Mouse (Mus musculus): ENCODE data around the gene Gm20388.

The Gm20388 gene

GRCm38 (mm10) chr8:120216855-120217830, 306.5 kb downstream of the Gm20388 start:
- peak; percentile 75 for DNase-seq (ENCODE audit: extremely low read depth, insufficient read length, low spot score)

- no peak for DNase-seq (ENCODE audit: extremely low read depth, insufficient read length, low spot score)
Measured at GRCm38 (mm10) chr8:120222548-120222947, 311.9 kb downstream of the Gm20388 start.

GRCm38 (mm10) chr8:120224521-120225420, 314.1 kb downstream of the Gm20388 start:
- DNase-seq (ENCODE audit: extremely low read depth, insufficient read length, low spot score) = peak; percentile 41

GRCm38 (mm10) chr8:120225421-120226151, 314.9 kb downstream of the Gm20388 start:
- DNase-seq (ENCODE audit: extremely low read depth, insufficient read length, low spot score) = peak; percentile 55

GRCm38 (mm10) chr8:120226700-120227577, 316.3 kb downstream of the Gm20388 start:
- no peak for DNase-seq (ENCODE audit: extremely low read depth, insufficient read length, low spot score)

GRCm38 (mm10) chr8:120227578-120227876, 316.9 kb downstream of the Gm20388 start:
- no peak for DNase-seq (ENCODE audit: extremely low read depth, insufficient read length, low spot score)

- DNase-seq (ENCODE audit: extremely low read depth, insufficient read length, low spot score) = no peak
Measured at GRCm38 (mm10) chr8:120227891-120228591, 317.4 kb downstream of the Gm20388 start, which contains the start of gene Gse1. Gene Gse1, plus strand, starts transcription at chr8:120228456.

GRCm38 (mm10) chr8:120228781-120229573, 318.3 kb downstream of the Gm20388 start:
- no peak for DNase-seq (ENCODE audit: extremely low read depth, insufficient read length, low spot score)

GRCm38 (mm10) chr8:120229574-120229916, 318.9 kb downstream of the Gm20388 start:
- DNase-seq (ENCODE audit: extremely low read depth, insufficient read length, low spot score) = no peak

- no peak for DNase-seq (ENCODE audit: extremely low read depth, insufficient read length, low spot score)
Measured at GRCm38 (mm10) chr8:120230081-120230480, 319.4 kb downstream of the Gm20388 start.

- no peak for DNase-seq (ENCODE audit: extremely low read depth, insufficient read length, low spot score)
Measured at GRCm38 (mm10) chr8:120230715-120231614, 320.3 kb downstream of the Gm20388 start.

- DNase-seq (ENCODE audit: extremely low read depth, insufficient read length, low spot score) = no peak
Measured at GRCm38 (mm10) chr8:120231870-120232269, 321.2 kb downstream of the Gm20388 start.

GRCm38 (mm10) chr8:120232398-120232797, 321.8 kb downstream of the Gm20388 start:
- no peak for DNase-seq (ENCODE audit: extremely low read depth, insufficient read length, low spot score)

GRCm38 (mm10) chr8:120232913-120233312, 322.3 kb downstream of the Gm20388 start:
- no peak for DNase-seq (ENCODE audit: extremely low read depth, insufficient read length, low spot score)

GRCm38 (mm10) chr8:120234457-120234856, 323.8 kb downstream of the Gm20388 start:
- DNase-seq (ENCODE audit: extremely low read depth, insufficient read length, low spot score) = no peak

GRCm38 (mm10) chr8:120234866-120235265, 324.2 kb downstream of the Gm20388 start:
- no peak for DNase-seq (ENCODE audit: extremely low read depth, insufficient read length, low spot score)

GRCm38 (mm10) chr8:120243222-120243621, 332.6 kb downstream of the Gm20388 start:
- DNase-seq (ENCODE audit: extremely low read depth, insufficient read length, low spot score) = no peak

All from 3134 (cell line).